Mouse (Mus musculus) lung, postnatal 10 days (tissue): ENCODE data around the gene Csrp3.
A peak's percentile ranks its signal among the peaks of the same experiment; 100 is the strongest.

Experiments
- DNase-seq: peaks from one replicate; pipeline ENCODE4 v3.0.0; 2021

The Csrp3 gene

GRCm38 (mm10) chr7:48864671-48865458 is 17.0 kb upstream of the Csrp3 start:
- DNase-seq, result no peak

GRCm38 (mm10) chr7:48864199-48864598 is 16.4 kb upstream of the Csrp3 start:
- DNase-seq, result no peak

- DNase-seq, result no peak
Observed at GRCm38 (mm10) chr7:48861796-48862195, 14.0 kb upstream of the Csrp3 start.

GRCm38 (mm10) chr7:48860948-48861347 is 13.1 kb upstream of the Csrp3 start:
- no peak for DNase-seq

GRCm38 (mm10) chr7:48859362-48859761 is 11.5 kb upstream of the Csrp3 start:
- DNase-seq, result no peak

- no peak for DNase-seq
Observed at GRCm38 (mm10) chr7:48858257-48858656, 10.4 kb upstream of the Csrp3 start.

GRCm38 (mm10) chr7:48855461-48855860 is 7.6 kb upstream of the Csrp3 start:
- DNase-seq, result no peak

- DNase-seq, result no peak
Observed at GRCm38 (mm10) chr7:48853496-48853895, 5.7 kb upstream of the Csrp3 start.

- no peak for DNase-seq
Observed at GRCm38 (mm10) chr7:48851529-48852104, 3.8 kb upstream of the Csrp3 start.

GRCm38 (mm10) chr7:48846755-48847154 is 1.1 kb downstream of the Csrp3 start:
- no peak for DNase-seq

GRCm38 (mm10) chr7:48845213-48845973 is 2.4 kb downstream of the Csrp3 start:
- peak; percentile 50 for DNase-seq

- no peak for DNase-seq
Observed at GRCm38 (mm10) chr7:48843541-48843940, 4.3 kb downstream of the Csrp3 start.

- DNase-seq, result no peak
Observed at GRCm38 (mm10) chr7:48842353-48842752, 5.5 kb downstream of the Csrp3 start.

- no peak for DNase-seq
Observed at GRCm38 (mm10) chr7:48841538-48841937, 6.3 kb downstream of the Csrp3 start.

- DNase-seq, result no peak
Observed at GRCm38 (mm10) chr7:48840545-48840944, 7.3 kb downstream of the Csrp3 start.

GRCm38 (mm10) chr7:48838434-48838833 is 9.4 kb downstream of the Csrp3 start:
- DNase-seq, result no peak

- DNase-seq, result no peak
Observed at GRCm38 (mm10) chr7:48836949-48837348, 10.9 kb downstream of the Csrp3 start.

GRCm38 (mm10) chr7:48834989-48835626 is 12.7 kb downstream of the Csrp3 start:
- no peak for DNase-seq

GRCm38 (mm10) chr7:48834371-48834970 is 13.4 kb downstream of the Csrp3 start:
- no peak for DNase-seq

- no peak for DNase-seq
Observed at GRCm38 (mm10) chr7:48832735-48833134, 15.1 kb downstream of the Csrp3 start.

GRCm38 (mm10) chr7:48830395-48830794 is 17.4 kb downstream of the Csrp3 start:
- peak; percentile 69 for DNase-seq

- DNase-seq, result no peak
Observed at GRCm38 (mm10) chr7:48829177-48829910, 18.5 kb downstream of the Csrp3 start.
